Mouse (Mus musculus) Muller cell, postnatal 12 days (primary cell): ENCODE measurements around the gene Akap4.

Source experiments
- DNase-seq: peaks from one replicate; pipeline ENCODE4 v3.0.0-alpha.2; 2015; ENCODE audit errors: inconsistent ontology term

Akap4 gene

GRCm38 (mm10) chrX:7067219-7067618, at the start of gene Akap4:
Akap4 (plus strand) TSS chrX:7067519.
- no peak for DNase-seq

- DNase-seq: no peak
Measured at GRCm38 (mm10) chrX:7041519-7041918, 25.8 kb upstream of the Akap4 start, which contains the start of gene Ccnb3. Ccnb3 (minus strand) TSS chrX:7041619.

DNA sequence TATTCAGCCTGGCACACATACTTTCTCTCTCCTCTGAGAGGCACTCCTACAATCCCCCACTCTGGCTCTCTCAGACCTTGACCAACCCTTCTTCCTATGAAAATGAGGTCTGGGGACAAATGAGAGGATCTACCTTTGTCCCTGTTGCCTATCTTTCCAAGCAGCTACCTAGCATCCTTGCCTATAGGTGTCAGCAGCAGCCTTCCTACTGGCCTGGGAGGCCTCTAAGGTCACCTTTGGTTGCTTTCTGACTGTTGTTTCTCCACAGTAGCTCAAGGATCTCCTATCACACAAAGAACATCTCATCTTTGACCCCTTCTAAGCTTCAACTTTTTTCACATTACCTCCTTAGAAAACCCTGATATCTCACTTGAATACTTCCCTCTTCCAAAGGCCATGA, 10.3 kb upstream of the Akap4 start:
- DNase-seq: no peak

DNA sequence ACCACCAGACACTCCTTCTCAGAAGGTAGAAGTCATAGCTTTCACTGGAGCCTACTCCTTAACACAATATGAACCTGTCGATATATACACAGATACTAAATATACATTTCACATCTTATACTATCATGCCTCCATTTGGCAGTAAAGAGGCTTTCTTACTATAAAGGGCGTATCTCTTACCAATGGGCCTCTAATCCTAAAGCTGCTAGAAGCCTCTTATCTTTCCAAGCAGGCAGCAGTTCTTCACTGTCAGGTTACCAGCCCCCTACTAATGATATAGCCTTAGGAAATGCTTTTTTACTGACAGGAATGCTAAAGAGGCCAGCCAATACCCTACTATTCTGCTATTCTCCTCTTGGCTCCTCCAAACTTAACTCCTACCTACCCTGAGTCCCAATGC, 9.7 kb upstream of the Akap4 start:
- DNase-seq: no peak

GRCm38 (mm10) chrX:7064109-7064508, 3.2 kb upstream of the Akap4 start:
- no peak for DNase-seq

GRCm38 (mm10) chrX:7068002-7068401, 683 bp downstream of the Akap4 start:
- DNase-seq: peak; percentile 0

GRCm38 (mm10) chrX:7079820-7080429, 12.6 kb downstream of the Akap4 start:
- DNase-seq: no peak

DNA sequence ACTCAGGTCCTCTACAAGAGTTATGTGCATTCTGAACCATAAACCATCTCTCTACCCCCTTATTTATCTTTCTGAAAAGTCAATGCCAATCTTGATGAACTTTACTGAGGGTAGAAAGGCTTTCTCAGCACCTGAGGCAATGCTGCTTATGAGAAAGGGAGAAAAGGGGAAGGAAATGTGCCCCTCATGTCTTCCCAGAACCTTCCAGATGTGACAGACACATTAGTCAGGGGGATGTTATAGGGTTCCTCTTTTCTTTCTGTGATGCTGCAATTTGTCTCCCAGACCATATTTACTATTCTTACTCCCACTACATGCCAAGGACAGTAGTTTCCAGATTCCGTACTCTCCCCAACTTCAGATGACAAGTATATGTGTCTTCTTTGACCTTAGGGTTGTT, 18.6 kb downstream of the Akap4 start:
- DNase-seq: no peak

DNA sequence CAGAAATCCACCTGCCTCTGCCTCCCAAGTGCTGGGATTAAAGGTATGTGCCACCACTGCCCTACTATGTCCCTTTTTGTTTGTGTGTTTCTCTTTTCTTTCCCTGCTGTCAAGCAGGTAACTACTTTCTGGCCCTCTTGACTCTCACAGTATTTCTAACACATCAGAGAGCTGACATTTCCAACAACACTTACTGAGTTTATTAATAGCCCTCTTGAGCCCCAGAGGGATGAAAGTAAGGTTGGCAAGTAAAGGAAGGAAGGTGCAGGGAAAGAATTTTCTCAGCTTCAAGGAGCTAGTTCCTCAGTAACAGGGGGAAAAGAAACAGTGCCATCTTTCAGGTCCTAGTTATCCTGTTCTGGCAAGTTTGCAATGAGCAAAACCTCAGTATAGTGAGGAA, 23.0 kb downstream of the Akap4 start:
- DNase-seq: no peak

DNA sequence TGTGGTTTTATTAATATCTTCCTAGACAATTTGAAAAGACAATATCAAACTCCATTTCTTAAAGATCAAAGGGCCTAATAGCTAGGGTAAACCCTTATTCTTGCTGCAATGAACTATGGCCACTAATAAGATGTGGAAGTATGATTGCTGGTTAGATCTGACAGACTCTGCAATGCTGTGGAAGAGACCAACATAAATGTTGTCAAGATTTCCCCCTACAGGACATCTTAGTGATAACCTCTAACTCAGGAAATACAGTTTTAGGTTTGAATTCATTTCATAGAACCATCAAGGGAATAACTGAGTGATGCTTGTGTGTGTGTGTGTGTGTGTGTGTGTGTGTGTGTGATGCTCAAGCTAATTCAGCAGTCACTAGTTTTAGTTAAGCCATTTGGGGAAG, 35.0 kb downstream of the Akap4 start:
- DNase-seq: no peak

- DNase-seq: no peak
Measured at GRCm38 (mm10) chrX:7114885-7115284, 47.6 kb downstream of the Akap4 start.

GRCm38 (mm10) chrX:7121618-7122280, 54.4 kb downstream of the Akap4 start:
- no peak for DNase-seq
